Mouse (Mus musculus) liver, postnatal 0 days (tissue): ENCODE measurements at regions not wholly inside any gene's neighbourhood (a gene's known extent, or its start where the extent isn't known, plus 50 kb on each side); places are given as distances from the start of the nearest gene placed in this dataset.

Experiments
- CTCF ChIP-seq: sonication (generic); IDR thresholded peaks from 2 replicates; pipeline ENCODE4 v1.5.1; 2016; ENCODE audit warnings: antibody characterized with exemption, low read depth
- EP300 ChIP-seq: IDR thresholded peaks from 2 replicates; pipeline ENCODE4 v1.6.1; 2016; ENCODE audit warnings: antibody characterized with exemption, low read depth, mild to moderate bottlenecking

DNA sequence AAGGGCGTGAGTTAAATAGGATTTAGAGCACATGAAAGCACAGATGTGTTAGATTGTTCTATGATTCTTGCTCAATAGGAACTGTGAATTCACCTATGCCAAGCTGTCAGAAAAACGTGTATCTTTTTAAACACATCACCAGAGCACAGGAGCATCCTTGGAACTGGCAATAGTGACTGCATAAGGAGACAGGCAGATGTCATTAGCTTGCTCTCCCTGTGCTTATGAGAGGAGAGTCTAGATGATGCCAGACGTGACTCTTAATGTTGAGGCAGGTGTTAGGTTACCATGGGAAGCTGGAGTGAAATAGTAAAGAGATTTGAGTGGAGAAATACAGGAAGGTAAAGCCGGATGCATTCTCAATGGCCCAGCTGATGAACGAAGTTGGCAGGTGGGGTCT is 212.8 kb downstream of the Trib2 start:
- TF ChIP-seq CTCF (no peak), EP300 (no peak)
